Comparison of ENCODE assay signal across 10 mouse cellular contexts in genomic region chr13:46779831-46780230, GRCm38 (mm10). TPM values are rescaled to one million over a fixed set of nuclear protein-coding genes. Genes with fewer than 3 reads are reported as not detected.
DNase-seq lines count a peak whose midpoint lies in the region; TF ChIP-seq lines count a peak whose summit lies in the region.
"Had no signal": no experiment of that assay in that cellular context is flagged by ENCODE, and none has a peak within 500 bp of the region (broad histone marks: within the 10 kb centered on the region; RNA-seq: fewer than 3 reads in every experiment).

No protein-coding gene starts in this region.

- DNase-seq in layer of hippocampus, adult 2 months (ENCODE audit: low spot score in 2 of 2) = no peak
- no peak for DNase-seq in layer of hippocampus, postnatal 25 days (ENCODE audit: extremely low spot score in 1 of 2, low spot score in 1 of 2)
- peak; percentile 56 for DNase-seq in 416B (ENCODE audit: low read depth)
- DNase-seq in T-cell, adult 2 months (ENCODE audit: low spot score) = peak; percentile 83
- DNase-seq in naive thymus-derived CD4-positive, alpha-beta T cell, adult 2 months (ENCODE audit: low read depth) = peak; percentile 76
- no peak for DNase-seq in heart, postnatal 4 days
- no peak for DNase-seq in adrenal gland, adult (ENCODE audit: inconsistent age in 2 of 2, low spot score in 1 of 2)

- H3K4me3 ChIP-seq in layer of hippocampus, adult 2 months = no peak overlapping the region
- H3K4me3 ChIP-seq: hindbrain, embryonic 13.5 days; limb, embryonic 15.5 days; neural tube, embryonic 12.5 days had no signal

- peak overlapping the region; percentile 49; the same call in 1 of the 2 replicates for H3K27ac ChIP-seq in layer of hippocampus, adult 2 months
- H3K27ac ChIP-seq: hindbrain, embryonic 13.5 days; limb, embryonic 15.5 days; neural tube, embryonic 12.5 days had no signal

- no peak for TF ChIP-seq CTCF in layer of hippocampus, adult 2 months (conservative IDR thresholded peaks at IDR 0.05)

RNA-seq across cellular contexts. Expression of gene Nup153, which starts 52.1 kb away (rescaled TPM):
- 10 to 100 TPM; 56.3 to 56.4 TPM for total RNA-seq in layer of hippocampus, adult 2 months (2021)
- 10 to 100 TPM; 40.9 to 47.2 TPM for total RNA-seq in layer of hippocampus, postnatal 25 days (2021)
- 10 to 100 TPM; 59.6 to 60.6 TPM for total RNA-seq in heart, postnatal 4 days (2021)

Comparison
In these comparisons a context has a peak if more than half of its experiments do, and no peak if none do; other contexts are left out.
1. DNase-seq: peak in 416B (single experiment), T-cell, adult 2 months (single experiment) and naive thymus-derived CD4-positive, alpha-beta T cell, adult 2 months (single experiment); none in layer of hippocampus, adult 2 months (0 of 2), layer of hippocampus, postnatal 25 days (0 of 2), heart, postnatal 4 days (single experiment) and adrenal gland, adult (0 of 2).